Mouse (Mus musculus) central nervous system, embryonic 11.5 days (tissue): ENCODE data around the gene Pls1. TPM values are rescaled to one million over a fixed set of nuclear protein-coding genes. Genes with fewer than 3 reads are reported as not detected.

ENCODE experiments used
- polyA plus RNA-seq: library from polyadenylated mRNA; depleted of rRNA; stranded (reverse); fragments of >200 nt; gene quantifications from 2 replicates; pipeline ENCODE4 v1.2.3, GENCODE M21; 2012; rRNA removed

Pls1 gene
- 1.8 and 2.0 TPM in 2 replicates for polyA plus RNA-seq

GRCm38 (mm10) chr9:95844825-95845460, at the start of gene Pls1:
Gene Pls1 (minus strand): TSS chr9:95845311.

DNA sequence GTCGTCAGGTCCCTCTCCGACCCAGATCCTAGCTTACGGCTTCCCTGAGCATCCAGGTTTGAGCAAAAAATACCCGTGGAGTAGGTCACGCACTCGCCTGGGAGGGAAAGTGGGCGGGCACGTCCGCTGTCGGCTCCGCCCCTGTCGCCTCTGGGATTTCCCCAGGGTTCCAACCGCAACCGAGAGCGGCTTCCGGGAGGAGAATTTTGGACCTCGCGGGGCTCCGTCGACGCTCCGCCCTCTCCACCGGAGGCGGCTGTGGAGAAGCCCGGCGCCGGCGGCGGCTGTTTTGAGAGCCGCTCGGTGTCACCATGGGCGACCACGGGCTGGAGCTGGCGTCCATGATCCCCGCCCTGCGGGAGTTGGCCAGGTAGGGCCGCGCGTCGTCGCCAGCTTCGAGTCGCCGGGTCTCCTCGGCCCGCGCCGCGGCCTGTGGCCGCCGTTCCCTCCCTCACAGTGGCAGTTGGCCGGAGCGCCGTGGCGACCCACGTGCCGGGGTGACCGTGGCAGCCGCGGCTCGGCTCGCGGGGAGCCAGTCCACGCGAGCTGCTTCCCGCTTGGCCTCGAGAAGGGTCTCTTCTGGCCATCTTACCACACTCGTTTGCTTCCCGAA, 12.4 kb upstream of the Pls1 start, which contains the start of gene Atr:
TSS of gene Atr (plus strand) at position 184 of the 613 bp plus-strand sequence.

DNA sequence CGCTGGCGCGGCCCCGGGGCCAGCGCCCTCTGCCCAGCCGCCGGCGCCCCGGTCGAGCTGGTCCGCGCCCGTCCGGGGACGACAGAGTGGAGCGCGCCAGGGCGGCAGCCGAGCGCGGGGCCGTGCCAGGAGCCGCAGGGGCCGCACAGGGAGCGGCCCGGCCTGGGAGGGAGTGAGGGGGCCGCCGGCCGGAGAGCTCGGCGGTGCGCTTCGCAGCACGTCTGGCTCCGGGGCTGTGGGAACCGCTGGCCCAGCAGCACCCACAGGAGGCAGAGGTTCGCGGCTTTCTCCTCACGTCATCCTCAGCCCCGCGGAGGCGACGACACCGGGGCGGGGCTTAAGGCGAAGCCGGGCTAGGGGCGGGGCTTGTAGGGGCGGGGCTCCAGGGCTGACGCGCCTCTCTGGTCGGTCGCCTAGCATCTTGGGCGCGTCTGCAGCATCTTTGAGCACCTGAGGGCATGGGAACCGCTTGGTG, 95.0 kb downstream of the Pls1 start, which contains the start of gene Trpc1:
TSS of gene Trpc1 (minus strand) at position 339 of the 475 bp plus-strand sequence.

Other genes starting within 250 kb of the Pls1 start
- gene Pcolce2, start 207.7 kb downstream of the Pls1 start, polyA plus RNA-seq = 0.64 and 0.77 TPM in 2 replicates
- gene Trpc1, start 94.9 kb downstream of the Pls1 start, polyA plus RNA-seq = 4.1 TPM in 2 replicates
- gene Atr, start 12.3 kb upstream of the Pls1 start, polyA plus RNA-seq = 10.4 and 17.2 TPM in 2 replicates
- gene Xrn1, start 109.4 kb upstream of the Pls1 start, polyA plus RNA-seq = 12.6 and 17.0 TPM in 2 replicates